Comparison of ENCODE assay signal across 14 mouse cellular contexts in the genomic region with DNA sequence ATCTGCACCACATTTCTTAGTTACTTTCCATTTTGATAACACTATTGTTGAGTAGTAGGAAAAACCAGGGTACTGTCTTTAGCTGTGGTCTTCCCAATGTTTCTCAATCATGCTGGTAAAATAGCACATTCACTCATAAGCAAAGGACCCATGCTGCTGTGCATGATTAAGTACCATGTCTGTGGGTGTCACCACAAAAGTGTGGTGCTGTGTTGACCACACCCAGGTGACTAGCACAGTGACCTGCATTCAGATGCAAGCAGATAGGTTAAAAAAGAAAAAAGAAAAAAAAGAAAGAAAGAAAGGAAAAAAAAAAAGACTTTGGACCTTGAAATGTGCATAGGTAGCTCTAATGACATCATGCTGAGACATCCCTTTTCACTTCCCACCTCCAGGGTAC.
"Had no signal": no experiment of that assay in that cellular context is flagged by ENCODE, and none has a peak within 500 bp of the region (broad histone marks: within the 10 kb centered on the region; RNA-seq: fewer than 3 reads in every experiment).

No protein-coding gene starts in this region.

- H3K36me3 ChIP-seq: midbrain, embryonic 10.5 days; midbrain, embryonic 13.5 days; midbrain, embryonic 15.5 days; neural tube, embryonic 12.5 days; stomach, embryonic 15.5 days had no signal

- H3K9ac ChIP-seq: lung, embryonic 14.5 days; midbrain, embryonic 13.5 days; midbrain, embryonic 15.5 days; neural tube, embryonic 12.5 days; stomach, embryonic 15.5 days had no signal

- H3K9me3 ChIP-seq: midbrain, embryonic 10.5 days; midbrain, embryonic 13.5 days; midbrain, embryonic 15.5 days; neural tube, embryonic 12.5 days; stomach, embryonic 15.5 days had no signal

- H3K4me1 ChIP-seq: midbrain, embryonic 10.5 days; midbrain, embryonic 13.5 days; midbrain, embryonic 15.5 days; neural tube, embryonic 12.5 days; stomach, embryonic 15.5 days had no signal

- H3K4me2 ChIP-seq: lung, embryonic 14.5 days; midbrain, embryonic 13.5 days; midbrain, embryonic 15.5 days; neural tube, embryonic 12.5 days; stomach, embryonic 15.5 days had no signal

- H3K4me3 ChIP-seq: midbrain, embryonic 10.5 days; midbrain, embryonic 13.5 days; midbrain, embryonic 15.5 days; myocyte; neural tube, embryonic 12.5 days; stomach, embryonic 15.5 days had no signal

- H3K27me3 ChIP-seq: midbrain, embryonic 13.5 days; midbrain, embryonic 15.5 days; neural tube, embryonic 12.5 days; stomach, embryonic 15.5 days had no signal

- ATAC-seq: midbrain, embryonic 13.5 days; midbrain, embryonic 15.5 days had no signal

- DNase-seq: lung, adult 18-20 months; lung, embryonic 14.5 days; lung, postnatal 10 days; right cerebral cortex, postnatal 14 days; thymus, adult 2 months; thymus, postnatal 25 days; thymus, postnatal 4 days had no signal

- H3K27ac ChIP-seq: macrophage; midbrain, embryonic 10.5 days; midbrain, embryonic 13.5 days; midbrain, embryonic 15.5 days; neural tube, embryonic 12.5 days; stomach, embryonic 15.5 days had no signal
